Mouse (Mus musculus): Measurements from ENCODE around the gene Gm884. TPM values are rescaled to one million over a fixed set of nuclear protein-coding genes. Genes with fewer than 3 reads are reported as not detected.

Gm884 gene
- total and polyA plus RNA-seq, 3 experiments = not detected

- H3K27me3 ChIP-seq (ENCODE audit: control insufficient read depth in 1 of 2, insufficient read depth in 2 of 2, low read length in 2 of 2) = peaks cover 10 to 19% of the 10 kb centered on the region in 2 experiments
- TF ChIP-seq NELFE (IDR thresholded peaks at IDR 0.05; ENCODE audit: low read depth, low read length) (no peak), HCFC1 (IDR thresholded peaks at IDR 0.05; ENCODE audit: low read depth, low read length) (no peak), USF1 (IDR thresholded peaks at IDR 0.05; ENCODE audit: low read depth, low read length) (no peak), CHD2 (IDR thresholded peaks at IDR 0.05; ENCODE audit: low read length) (no peak), MAFK (IDR thresholded peaks at IDR 0.05; ENCODE audit: borderline replicate concordance, low read depth, low read length) (no peak), RCOR1 (IDR thresholded peaks at IDR 0.05; ENCODE audit: low read depth, low read length) (no peak), TBP (IDR thresholded peaks at IDR 0.05; ENCODE audit: low read depth, low read length) (no peak), NRF1 (IDR thresholded peaks at IDR 0.05; ENCODE audit: insufficient read depth, low read depth, low read length, poor library complexity, severe bottlenecking) (no peak), UBTF (IDR thresholded peaks at IDR 0.05; ENCODE audit: borderline replicate concordance, insufficient read depth, low read depth, low read length) (no peak), POLR2AphosphoS5 (IDR thresholded peaks at IDR 0.05; ENCODE audit: borderline replicate concordance, low read depth, low read length) (no peak), JUND (IDR thresholded peaks at IDR 0.05; ENCODE audit: low read depth, low read length) (no peak), MYC (IDR thresholded peaks at IDR 0.05; ENCODE audit: low read depth, low read length) (no peak)
- H3K27ac ChIP-seq (ENCODE audit: control insufficient read depth, low read depth, low read length) = no peak overlapping the region
- no peaks in the 10 kb centered on the region for H3K36me3 ChIP-seq (ENCODE audit: control insufficient read depth in 1 of 2, insufficient read depth in 2 of 2, low read length in 2 of 2)
- H3K79me2 ChIP-seq (ENCODE audit: control insufficient read depth, insufficient read depth, low read length, poor library complexity) = no peaks in the 10 kb centered on the region
- H3K4me3 ChIP-seq (ENCODE audit: control insufficient read depth in 1 of 2, insufficient read depth in 1 of 2, low read depth in 2 of 2, low read length in 2 of 2) = no peak overlapping the region
- no peak for DNase-seq (ENCODE audit: low read depth, low spot score)
- no peak overlapping the region for H3K9ac ChIP-seq (ENCODE audit: control insufficient read depth, low read depth, low read length, poor library complexity, severe bottlenecking)
- no peaks in the 10 kb centered on the region for H3K9me3 ChIP-seq (replicated peaks; ENCODE audit: insufficient read depth, low read length)
- H3K4me1 ChIP-seq (ENCODE audit: control insufficient read depth in 1 of 2, insufficient read depth in 2 of 2, low read length in 2 of 2) = no peaks in the 10 kb centered on the region
Measured at GRCm38 (mm10) chr11:103627453-103627852, 6.5 kb upstream of the Gm884 start.

- H3K9me3 ChIP-seq (replicated peaks; ENCODE audit: insufficient read depth, low read length) = no peaks in the 10 kb centered on the region
- H3K36me3 ChIP-seq (ENCODE audit: control insufficient read depth in 1 of 2, insufficient read depth in 2 of 2, low read length in 2 of 2) = no peaks in the 10 kb centered on the region
- no peak overlapping the region for H3K27ac ChIP-seq (ENCODE audit: control insufficient read depth, low read depth, low read length)
- peaks cover 4 to 10% of the 10 kb centered on the region in 2 experiments for H3K27me3 ChIP-seq (ENCODE audit: control insufficient read depth in 1 of 2, insufficient read depth in 2 of 2, low read length in 2 of 2)
- TF ChIP-seq UBTF (IDR thresholded peaks at IDR 0.05; ENCODE audit: borderline replicate concordance, insufficient read depth, low read depth, low read length) (no peak), MEF2A (IDR thresholded peaks at IDR 0.05; ENCODE audit: extremely low read depth, insufficient replicate concordance, low read depth, low read length, poor library complexity, severe bottlenecking) (no peak), TCF12 (IDR thresholded peaks at IDR 0.05; ENCODE audit: low read depth, low read length) (no peak), POLR2A (IDR thresholded peaks at IDR 0.05; ENCODE audit: control insufficient read depth in 1 of 2, insufficient read depth in 1 of 2, low read depth in 1 of 2, low read length in 2 of 2, poor library complexity in 1 of 2) (no peak), ZMIZ1 (IDR thresholded peaks at IDR 0.05; ENCODE audit: low read depth, low read length) (no peak), USF2 (IDR thresholded peaks at IDR 0.05; ENCODE audit: borderline replicate concordance in 1 of 2, insufficient read depth in 1 of 2, low read depth in 1 of 2, low read length in 2 of 2) (no peak), CTCF (IDR thresholded peaks at IDR 0.05 in 2 of 3, conservative IDR thresholded peaks at IDR 0.05 in 1 of 3; ENCODE audit: control insufficient read depth in 1 of 3, insufficient read depth in 1 of 3, low read depth in 2 of 3, low read length in 3 of 3, poor library complexity in 1 of 3, severe bottlenecking in 1 of 3) (no peak), ZNF384 (IDR thresholded peaks at IDR 0.05; ENCODE audit: low read depth, low read length) (no peak), E2F4 (IDR thresholded peaks at IDR 0.05; ENCODE audit: borderline replicate concordance, low read depth, low read length) (no peak), TBP (IDR thresholded peaks at IDR 0.05; ENCODE audit: low read depth, low read length) (no peak), MAX (IDR thresholded peaks at IDR 0.05; ENCODE audit: low read length) (no peak)
- H3K4me1 ChIP-seq (ENCODE audit: control insufficient read depth in 1 of 2, insufficient read depth in 2 of 2, low read length in 2 of 2) = no peaks in the 10 kb centered on the region
- H3K9ac ChIP-seq (ENCODE audit: control insufficient read depth, low read depth, low read length, poor library complexity, severe bottlenecking) = no peak overlapping the region
- H3K4me3 ChIP-seq (ENCODE audit: control insufficient read depth in 1 of 2, insufficient read depth in 1 of 2, low read depth in 2 of 2, low read length in 2 of 2) = no peak overlapping the region
- no peak for DNase-seq (ENCODE audit: low read depth, low spot score)
- no peaks in the 10 kb centered on the region for H3K79me2 ChIP-seq (ENCODE audit: control insufficient read depth, insufficient read depth, low read length, poor library complexity)
Measured at GRCm38 (mm10) chr11:103610772-103611171, 10.2 kb downstream of the Gm884 start.
